Mouse (Mus musculus): ENCODE results near the gene Zbtb7a. TPM values are rescaled to one million over a fixed set of nuclear protein-coding genes. Genes with fewer than 3 reads are reported as not detected.

The Zbtb7a gene
- polyA plus RNA-seq, 1 experiment: 26.1 TPM

DNA sequence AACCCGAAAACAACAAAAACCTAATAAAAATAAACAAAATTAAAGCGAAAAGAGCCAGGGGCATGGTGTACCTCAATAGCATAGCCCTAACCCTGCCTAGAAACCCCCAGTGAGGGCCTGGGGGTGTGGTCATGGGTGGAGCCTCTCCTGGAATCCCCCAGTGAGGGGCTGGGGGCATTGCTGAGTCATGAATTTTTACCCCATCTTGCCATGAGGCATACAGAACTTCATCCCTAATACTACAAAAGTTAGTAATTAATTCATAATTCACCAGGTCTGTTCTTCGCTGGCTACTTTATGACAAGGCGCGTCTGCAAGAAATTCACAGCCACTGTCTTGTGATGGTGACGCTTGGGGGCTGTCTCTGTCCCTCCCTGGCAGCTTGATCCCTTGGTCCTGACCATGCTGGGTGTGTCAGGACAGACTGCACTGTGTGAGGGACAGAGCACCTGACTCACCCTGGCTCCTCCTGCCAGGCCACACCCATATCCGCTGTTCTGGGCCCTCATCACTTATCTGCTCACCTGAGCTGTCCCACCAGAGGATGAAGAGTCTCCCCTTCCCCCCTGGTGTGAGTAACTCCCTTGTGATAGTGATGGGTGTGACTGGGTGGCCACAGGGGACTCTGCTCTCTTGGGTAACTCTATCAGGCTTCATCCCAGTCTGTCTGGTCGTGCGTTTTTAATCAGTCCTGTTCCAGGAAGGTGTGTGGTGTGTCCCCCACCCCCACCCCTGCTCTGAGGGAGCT, 39.9 kb upstream of the Zbtb7a start:
- H3K4me2 ChIP-seq (ENCODE audit: low read depth): no peak overlapping the region
- no peaks in the 10 kb centered on the region for H3K79me2 ChIP-seq (ENCODE audit: control insufficient read depth, insufficient read depth)
- no peak overlapping the region for H3ac ChIP-seq (ENCODE audit: control insufficient read depth, insufficient read length)
- no peak overlapping the region for H3K4me3 ChIP-seq
- H3K27me3 ChIP-seq (ENCODE audit: control insufficient read depth, insufficient read depth, insufficient read length): peaks cover 13% of the 10 kb centered on the region
- no peaks in the 10 kb centered on the region for H3K36me3 ChIP-seq (ENCODE audit: control insufficient read depth, insufficient read depth)
- no peak for TF ChIP-seq POLR2AphosphoS2 (IDR thresholded peaks at IDR 0.05; ENCODE audit: insufficient read length, low read depth)
- no peak for TF ChIP-seq REST (IDR thresholded peaks at IDR 0.05; ENCODE audit: insufficient read depth, insufficient read length)
- TF ChIP-seq MYOG (IDR thresholded peaks at IDR 0.05; ENCODE audit: control insufficient read depth in 1 of 3, insufficient read depth in 1 of 3, insufficient read length in 2 of 3, low read depth in 2 of 3): no peak
- no peak for TF ChIP-seq MYOD1 (IDR thresholded peaks at IDR 0.05; ENCODE audit: control insufficient read depth in 1 of 3, insufficient read length in 2 of 3, low read depth in 2 of 3)
- TF ChIP-seq TCF12 (IDR thresholded peaks at IDR 0.05; ENCODE audit: insufficient read depth, poor library complexity, severe bottlenecking): no peak

DNA sequence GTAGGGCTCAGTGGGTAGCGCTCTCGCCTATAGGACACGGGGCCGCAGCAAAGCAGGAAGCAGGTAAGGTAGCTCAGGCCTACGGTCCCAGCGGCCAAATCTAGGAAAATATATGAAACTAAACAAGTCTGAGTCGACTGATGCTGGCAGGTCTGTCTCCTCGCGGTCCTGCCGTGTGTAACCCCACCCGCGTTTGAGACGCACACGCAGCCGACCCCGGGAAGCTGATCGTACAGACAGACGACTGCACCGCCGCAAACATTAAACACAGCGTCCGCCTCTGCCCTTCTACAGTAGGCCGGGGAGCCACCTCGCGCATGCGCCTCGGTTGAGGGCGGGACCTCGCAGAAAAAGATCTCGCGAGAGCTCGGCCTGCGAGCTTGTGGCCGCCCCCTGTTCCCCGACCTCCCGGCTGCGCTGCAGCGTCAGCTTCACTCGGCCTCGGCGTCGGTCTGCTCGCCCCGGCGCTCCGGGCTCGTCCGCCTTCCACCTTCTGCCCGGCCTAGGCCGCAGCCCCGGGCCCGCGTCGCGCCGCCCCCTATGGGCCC, 29.4 kb upstream of the Zbtb7a start, which contains the start of gene Map2k2:
Gene Map2k2, plus strand, starts transcription at position 351 of the 548 bp plus-strand sequence.
- Histone ChIP-seq H3K4me3 (peak within 1 kb of the TSS; percentile 77), H3K36me3 (ENCODE audit: control insufficient read depth, insufficient read depth) (peaks cover 10% of the 10 kb centered on the region), H3K79me2 (ENCODE audit: control insufficient read depth, insufficient read depth) (peaks cover 45% of the 10 kb centered on the region), H3ac (ENCODE audit: control insufficient read depth, insufficient read length) (peak within 1 kb of the TSS; percentile 50), H3K27me3 (ENCODE audit: control insufficient read depth, insufficient read depth, insufficient read length) (no peaks in the 10 kb centered on the region), H3K4me2 (ENCODE audit: low read depth) (peak within 1 kb of the TSS; percentile 97)
- TF ChIP-seq REST (IDR thresholded peaks at IDR 0.05; ENCODE audit: insufficient read depth, insufficient read length) (no peak), MYOG (IDR thresholded peaks at IDR 0.05; ENCODE audit: control insufficient read depth in 1 of 3, insufficient read depth in 1 of 3, insufficient read length in 2 of 3, low read depth in 2 of 3) (peak in 1 of 3 experiments; percentile 17), POLR2AphosphoS2 (IDR thresholded peaks at IDR 0.05; ENCODE audit: insufficient read length, low read depth) (peak; percentile 99), E2F4 (IDR thresholded peaks at IDR 0.05; ENCODE audit: insufficient read depth) (no peak), MAX (IDR thresholded peaks at IDR 0.05; ENCODE audit: low read depth) (no peak), TCF12 (IDR thresholded peaks at IDR 0.05; ENCODE audit: insufficient read depth, poor library complexity, severe bottlenecking) (no peak), TCF3 (IDR thresholded peaks at IDR 0.05; ENCODE audit: insufficient read length, low read depth) (no peak), SRF (IDR thresholded peaks at IDR 0.05; ENCODE audit: control insufficient read depth, insufficient read length, low read depth) (no peak), USF1 (IDR thresholded peaks at IDR 0.05; ENCODE audit: low read depth) (no peak), MYOD1 (IDR thresholded peaks at IDR 0.05; ENCODE audit: control insufficient read depth in 1 of 3, insufficient read length in 2 of 3, low read depth in 2 of 3) (peak in 1 of 3 experiments; percentile 18), CEBPB (IDR thresholded peaks at IDR 0.05; ENCODE audit: insufficient read depth, poor library complexity, severe bottlenecking) (no peak), POLR2A (IDR thresholded peaks at IDR 0.05; ENCODE audit: insufficient read length, low read depth) (peak; percentile 98)

GRCm38 (mm10) chr10:81106113-81106721, 28.8 kb upstream of the Zbtb7a start:
- Histone ChIP-seq H3K27me3 (ENCODE audit: control insufficient read depth, insufficient read depth, insufficient read length) (no peaks in the 10 kb centered on the region), H3K36me3 (ENCODE audit: control insufficient read depth, insufficient read depth) (peaks cover 15% of the 10 kb centered on the region), H3K79me2 (ENCODE audit: control insufficient read depth, insufficient read depth) (peaks cover 50% of the 10 kb centered on the region), H3K4me2 (ENCODE audit: low read depth) (peak overlapping the region; percentile 92), H3K4me3 (peak overlapping the region; percentile 77), H3ac (ENCODE audit: control insufficient read depth, insufficient read length) (peak overlapping the region; percentile 50)
- no peak for TF ChIP-seq MAX (IDR thresholded peaks at IDR 0.05; ENCODE audit: low read depth)
- peak; percentile 77 for TF ChIP-seq USF1 (IDR thresholded peaks at IDR 0.05; ENCODE audit: low read depth)

DNA sequence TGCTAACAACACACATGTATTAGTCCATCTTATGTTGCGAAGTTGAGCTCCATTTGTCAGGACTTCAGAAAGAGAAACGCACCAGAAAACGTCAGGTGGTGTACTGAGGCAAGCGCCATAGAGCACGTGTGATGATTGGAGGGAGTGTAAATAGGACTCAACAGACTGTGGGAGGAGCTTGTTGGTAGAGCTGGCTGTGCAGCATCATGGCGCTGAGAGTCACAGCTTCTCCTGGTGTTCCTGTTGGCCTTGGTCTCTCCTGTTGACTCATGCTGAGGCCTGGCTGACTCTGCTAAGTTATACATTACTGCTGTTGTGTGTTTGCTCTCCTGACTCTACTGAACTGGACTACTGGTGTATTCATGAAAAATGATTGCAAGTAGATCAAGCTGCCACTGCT, 22.1 kb upstream of the Zbtb7a start:
- H3K79me2 ChIP-seq (ENCODE audit: control insufficient read depth, insufficient read depth): peaks cover 37% of the 10 kb centered on the region
- H3K27me3 ChIP-seq (ENCODE audit: control insufficient read depth, insufficient read depth, insufficient read length): no peaks in the 10 kb centered on the region
- no peak for TF ChIP-seq SRF (IDR thresholded peaks at IDR 0.05; ENCODE audit: control insufficient read depth, insufficient read length, low read depth)
- TF ChIP-seq REST (IDR thresholded peaks at IDR 0.05; ENCODE audit: insufficient read depth, insufficient read length): no peak
- no peak for TF ChIP-seq POLR2A (IDR thresholded peaks at IDR 0.05; ENCODE audit: insufficient read length, low read depth)
- H3K4me3 ChIP-seq: no peak overlapping the region
- no peak overlapping the region for H3K4me2 ChIP-seq (ENCODE audit: low read depth)
- H3K36me3 ChIP-seq (ENCODE audit: control insufficient read depth, insufficient read depth): peaks cover 34% of the 10 kb centered on the region
- H3ac ChIP-seq (ENCODE audit: control insufficient read depth, insufficient read length): no peak overlapping the region

DNA sequence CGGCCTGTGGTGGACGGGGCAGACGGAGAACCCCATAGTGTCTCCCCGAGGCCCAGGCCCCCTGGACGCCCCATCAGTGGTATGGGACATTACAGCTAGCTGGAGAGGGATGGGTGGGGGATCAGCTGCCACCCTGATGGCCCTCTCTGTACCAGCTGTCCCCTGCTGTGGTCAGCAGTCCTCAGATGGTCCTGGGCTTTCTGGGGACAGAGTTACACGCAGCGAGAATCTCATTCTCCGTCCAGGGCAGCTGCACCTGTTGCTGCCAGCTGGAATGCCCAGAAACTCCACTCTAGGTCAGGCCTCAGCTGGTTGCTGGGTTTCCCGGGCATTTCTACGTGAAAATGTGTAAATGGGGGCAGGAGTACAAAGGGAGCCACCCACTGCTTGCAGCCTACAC, 15.4 kb upstream of the Zbtb7a start:
- no peak overlapping the region for H3K4me3 ChIP-seq
- no peak overlapping the region for H3K4me2 ChIP-seq (ENCODE audit: low read depth)
- peak; percentile 96 to 100 (median 99) for TF ChIP-seq MYOG (IDR thresholded peaks at IDR 0.05; ENCODE audit: control insufficient read depth in 1 of 3, insufficient read depth in 1 of 3, insufficient read length in 2 of 3, low read depth in 2 of 3)
- peak; percentile 96 for TF ChIP-seq TCF3 (IDR thresholded peaks at IDR 0.05; ENCODE audit: insufficient read length, low read depth)
- peak; percentile 73 to 97 (median 96) for TF ChIP-seq MYOD1 (IDR thresholded peaks at IDR 0.05; ENCODE audit: control insufficient read depth in 1 of 3, insufficient read length in 2 of 3, low read depth in 2 of 3)
- TF ChIP-seq CEBPB (IDR thresholded peaks at IDR 0.05; ENCODE audit: insufficient read depth, poor library complexity, severe bottlenecking): no peak
- TF ChIP-seq TCF12 (IDR thresholded peaks at IDR 0.05; ENCODE audit: insufficient read depth, poor library complexity, severe bottlenecking): peak; percentile 95
- H3K36me3 ChIP-seq (ENCODE audit: control insufficient read depth, insufficient read depth): peaks cover 29% of the 10 kb centered on the region
- no peak overlapping the region for H3ac ChIP-seq (ENCODE audit: control insufficient read depth, insufficient read length)
- no peaks in the 10 kb centered on the region for H3K27me3 ChIP-seq (ENCODE audit: control insufficient read depth, insufficient read depth, insufficient read length)
- no peaks in the 10 kb centered on the region for H3K79me2 ChIP-seq (ENCODE audit: control insufficient read depth, insufficient read depth)

Data from myocyte (in vitro differentiated cells).